Mouse (Mus musculus): ENCODE data around the gene Slc9a3. TPM values are rescaled to one million over a fixed set of nuclear protein-coding genes. Genes with fewer than 3 reads are reported as not detected.

The Slc9a3 gene
- under 1 TPM; 0.38 to 0.44 TPM for total RNA-seq (2021)
- long read RNA-seq, experiment 1, result 0 reads
- long read RNA-seq, experiment 2, result 0 reads

DNA sequence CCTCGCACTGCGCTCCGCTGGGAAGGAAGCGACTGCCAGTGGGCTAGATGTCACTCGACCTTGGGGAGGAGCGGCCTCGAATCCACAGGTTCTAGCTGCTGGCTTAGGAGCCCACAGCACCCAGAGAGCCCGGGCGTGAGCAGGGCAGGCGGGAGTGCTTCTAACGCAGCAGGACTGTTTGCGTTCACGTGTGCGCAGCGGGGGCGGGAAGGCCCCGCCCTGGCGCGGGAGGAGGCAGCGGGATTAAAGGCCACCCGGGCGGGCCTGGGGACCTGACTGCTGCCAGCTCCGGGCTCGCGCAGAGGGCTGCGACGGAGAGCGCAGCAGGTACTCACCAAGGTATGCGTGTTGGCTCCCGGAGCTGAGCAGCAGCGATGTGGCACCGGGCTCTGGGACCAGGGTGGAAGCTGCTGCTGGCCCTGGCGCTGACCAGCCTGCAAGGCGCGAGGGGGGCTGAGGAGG is at the start of gene Slc9a3:
Gene Slc9a3 (plus strand): TSS at position 317 of the 462 bp plus-strand sequence.
- DNase-seq, result peak; percentile 12 to 20

DNA sequence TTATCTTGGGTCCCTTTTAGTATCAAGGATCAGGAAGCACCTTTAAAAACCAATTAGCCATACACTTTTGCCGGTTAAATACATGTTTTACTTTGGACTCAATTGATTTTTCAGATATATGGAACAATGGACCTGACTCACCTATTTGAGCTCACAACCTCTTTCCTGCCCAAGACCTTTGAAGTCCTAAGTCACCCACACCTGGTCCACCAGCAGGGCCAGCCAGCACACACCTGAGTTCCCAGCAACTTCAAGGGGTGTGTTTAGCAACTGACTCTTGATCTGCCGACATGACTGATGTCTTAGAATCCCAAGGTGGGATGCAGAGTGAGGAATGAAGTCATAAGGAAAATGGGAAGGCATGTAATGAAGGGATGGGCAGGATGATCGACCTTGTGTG is 49.5 kb upstream of the Slc9a3 start:
- intact Hi-C loops (cut with DNase I), result no loop called here
- DNase-seq, result no peak

More for the DNA sequence above, at the start of gene Slc9a3:
- intact Hi-C loops (cut with DNase I), result no loop called here

DNA sequence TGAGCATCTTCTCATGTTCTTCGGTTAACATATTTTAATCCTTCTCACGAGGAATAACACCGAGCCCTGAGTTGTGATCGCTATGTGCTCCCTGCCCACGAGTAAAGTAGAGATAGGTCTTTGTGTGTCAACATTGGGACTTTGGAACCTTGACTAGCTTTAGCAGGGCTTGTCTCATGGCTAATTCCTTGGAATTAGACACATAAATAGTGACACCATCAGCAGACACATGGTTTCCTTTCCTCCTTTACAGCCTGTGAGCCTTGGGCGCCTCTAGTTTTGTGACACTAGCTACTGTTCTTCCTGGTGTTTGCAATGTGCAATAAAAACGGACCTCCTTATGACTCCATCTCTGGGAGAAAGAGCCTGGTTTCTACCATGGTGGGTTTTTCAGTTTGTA is 47.9 kb upstream of the Slc9a3 start:
- intact Hi-C loops (cut with DNase I), result no loop called here
- no peak for DNase-seq

DNA sequence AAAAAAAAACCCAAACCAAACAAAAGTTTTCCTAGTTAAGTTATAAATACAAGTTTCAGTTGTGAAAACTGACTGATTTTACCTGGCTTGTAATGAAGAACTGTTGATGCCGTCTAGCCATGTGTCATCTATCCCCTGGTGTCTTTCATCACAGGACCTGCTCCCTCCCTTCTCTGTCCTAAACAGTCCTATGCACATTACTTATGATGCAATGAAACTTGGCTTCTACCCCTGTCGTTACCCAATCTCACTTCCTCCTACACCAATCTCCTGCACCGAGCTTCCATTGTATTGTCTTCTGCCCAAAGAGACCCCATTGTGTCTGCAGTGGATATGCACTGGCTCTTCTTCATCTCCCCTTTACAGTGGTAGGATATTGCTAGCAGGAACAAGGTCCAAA is 31.0 kb upstream of the Slc9a3 start:
- intact Hi-C loops (cut with DNase I), result no loop called here
- no peak for DNase-seq

DNA sequence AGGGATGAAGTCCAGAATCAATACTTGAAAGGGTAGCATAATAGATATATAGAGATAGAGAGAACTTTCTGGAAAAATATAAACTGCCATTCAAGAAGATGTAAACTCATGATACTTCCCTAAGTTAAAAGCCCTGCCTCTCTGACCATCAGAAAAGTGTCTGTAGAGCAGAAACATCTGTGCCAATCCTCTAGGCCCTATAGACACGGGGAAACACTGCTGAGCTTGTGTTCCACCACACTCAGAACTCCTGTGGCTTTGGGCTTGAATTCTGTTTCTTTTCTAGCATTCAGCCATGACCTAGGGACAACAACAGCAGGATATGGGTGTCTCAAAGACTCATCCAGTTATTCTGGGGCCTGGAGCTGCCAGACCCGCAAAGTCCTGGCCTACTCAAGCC is 25.3 kb upstream of the Slc9a3 start:
- intact Hi-C loops (cut with DNase I), result loop anchor here (5.0 kb wide), 2 partner anchors 76 to 124 kb away; no protein-coding TSS in a partner anchor
- no peak for DNase-seq

DNA sequence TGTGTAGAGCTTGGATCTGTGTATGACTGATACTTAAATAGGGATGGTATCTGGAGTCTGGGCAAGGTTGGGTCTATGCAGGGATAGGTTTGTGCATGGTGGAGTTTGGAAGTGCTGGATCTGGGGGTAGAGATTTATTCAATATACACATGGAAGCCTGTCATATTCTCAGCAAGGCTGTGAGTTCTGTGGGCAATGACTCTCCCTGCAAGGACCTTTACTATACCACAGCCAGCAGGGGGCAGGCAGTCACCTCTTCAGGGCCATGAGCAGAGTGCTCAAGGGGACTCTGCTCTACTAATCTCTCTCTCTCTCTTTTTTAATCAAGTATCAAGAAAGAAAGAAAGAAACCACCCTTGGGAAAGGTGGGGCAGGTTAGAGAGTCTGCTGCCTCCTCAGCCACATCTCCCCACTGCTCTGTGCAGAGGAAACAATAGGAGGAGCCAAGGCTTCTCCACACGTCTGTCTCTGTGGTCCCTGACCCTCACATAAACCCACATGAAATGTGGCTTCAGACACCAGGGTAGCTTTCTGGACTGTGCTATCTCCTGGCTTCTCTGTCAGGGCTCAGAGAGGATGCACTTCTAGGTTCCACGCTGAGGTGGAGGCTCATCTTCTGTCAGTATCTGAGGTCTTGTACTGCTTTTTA is 24.4 kb upstream of the Slc9a3 start:
- peak; percentile 75 to 82 for DNase-seq
- intact Hi-C loops (cut with DNase I), result loop anchor here (1.0 to 5.0 kb wide), 3 partner anchors 75 to 204 kb away; no protein-coding TSS in a partner anchor

DNA sequence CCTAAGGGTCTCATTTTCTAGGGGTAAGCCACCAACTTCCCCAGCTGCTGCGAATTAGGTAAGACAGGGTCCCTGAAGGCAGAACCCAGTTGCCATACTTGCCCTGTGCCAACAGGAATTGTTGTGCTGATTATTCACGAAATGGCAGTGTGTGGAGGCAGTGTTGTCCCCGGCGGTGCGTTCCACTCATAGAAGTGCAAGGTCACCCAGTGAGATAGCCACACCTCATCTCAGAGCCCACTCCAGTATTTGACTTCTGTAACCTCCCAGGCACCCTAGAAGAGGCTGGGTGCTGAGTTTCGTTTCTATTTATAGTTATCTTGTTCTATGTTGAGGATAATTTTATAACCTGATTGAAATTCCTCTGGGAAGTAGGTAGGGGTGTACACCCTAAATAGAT is 22.3 kb upstream of the Slc9a3 start:
- no peak for DNase-seq

DNA sequence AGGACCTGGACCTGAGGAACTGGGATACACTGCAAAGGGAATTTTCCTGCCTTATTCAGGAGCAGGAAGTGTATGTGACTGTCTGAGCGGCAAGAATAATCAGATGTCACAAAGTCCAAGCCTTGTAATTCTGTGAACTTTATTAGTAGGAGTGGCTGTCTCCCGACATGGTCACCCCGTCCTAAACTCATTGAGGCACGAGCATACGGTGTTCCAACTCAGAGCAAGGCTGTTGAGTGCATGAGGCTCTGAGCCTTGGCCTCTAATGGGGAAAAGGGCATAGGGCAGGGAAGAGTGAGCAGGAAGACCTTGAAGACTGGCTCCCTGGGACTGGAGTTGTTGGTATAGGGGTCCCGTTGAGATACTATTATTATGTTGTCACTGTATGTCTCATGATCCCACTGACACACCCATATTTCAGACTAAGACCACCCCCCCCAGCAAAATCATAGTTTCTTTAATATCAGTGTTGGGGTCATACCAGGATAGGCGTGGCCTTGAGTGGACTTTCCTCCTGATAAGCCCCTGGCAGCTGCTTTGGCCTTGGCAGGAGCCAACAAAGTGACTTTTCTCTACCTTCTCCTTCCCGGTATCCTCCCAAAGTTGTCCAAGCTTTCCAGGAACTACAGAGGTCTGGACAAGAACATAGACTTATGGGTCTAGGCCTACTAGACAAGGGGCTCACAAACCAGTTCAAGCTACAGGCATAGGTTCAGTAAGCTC is 19.0 kb upstream of the Slc9a3 start:
- DNase-seq, result no peak
- intact Hi-C loops (cut with DNase I), result no loop called here

More for the DNA sequence above, 22.3 kb upstream of the Slc9a3 start:
- intact Hi-C loops (cut with DNase I), result loop anchor here (5.0 kb wide), 2 partner anchors 73 to 127 kb away; no protein-coding TSS in a partner anchor

DNA sequence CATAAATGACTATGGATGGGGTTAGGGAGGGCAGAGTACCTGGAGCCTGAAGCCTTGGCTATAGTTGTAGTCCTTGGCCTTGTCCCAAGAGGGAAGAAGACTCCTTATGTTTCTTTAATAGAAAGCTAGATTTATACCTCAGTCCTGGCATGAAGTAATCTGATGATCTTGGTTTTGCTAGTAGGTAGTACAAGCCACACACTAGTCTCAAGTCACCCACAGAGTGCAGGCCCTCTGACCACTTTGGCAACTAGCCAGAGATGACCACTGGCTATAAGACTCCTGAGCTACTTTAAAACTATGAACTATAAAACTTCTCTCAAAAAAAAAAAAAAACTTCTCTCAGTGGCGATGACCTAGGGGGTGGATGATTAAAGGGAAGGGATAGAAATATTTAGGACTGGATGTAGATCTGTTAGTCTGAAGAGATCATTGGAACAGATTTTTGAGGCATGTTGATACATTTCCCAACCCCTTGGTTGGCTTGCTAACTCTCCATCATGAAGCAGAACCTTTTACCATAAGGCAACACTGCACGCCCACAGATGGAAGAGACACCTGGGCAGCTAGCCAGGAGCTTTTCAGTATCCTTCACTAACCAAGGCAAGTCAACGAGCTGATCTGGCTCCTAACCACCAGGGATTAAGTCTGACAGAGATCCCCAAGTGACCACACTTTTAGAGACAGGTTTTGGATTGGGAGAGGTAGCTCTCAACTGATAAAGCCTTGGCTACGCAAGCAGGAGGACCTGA is 18.2 kb upstream of the Slc9a3 start:
- intact Hi-C loops (cut with DNase I), result no loop called here
- DNase-seq, result no peak

DNA sequence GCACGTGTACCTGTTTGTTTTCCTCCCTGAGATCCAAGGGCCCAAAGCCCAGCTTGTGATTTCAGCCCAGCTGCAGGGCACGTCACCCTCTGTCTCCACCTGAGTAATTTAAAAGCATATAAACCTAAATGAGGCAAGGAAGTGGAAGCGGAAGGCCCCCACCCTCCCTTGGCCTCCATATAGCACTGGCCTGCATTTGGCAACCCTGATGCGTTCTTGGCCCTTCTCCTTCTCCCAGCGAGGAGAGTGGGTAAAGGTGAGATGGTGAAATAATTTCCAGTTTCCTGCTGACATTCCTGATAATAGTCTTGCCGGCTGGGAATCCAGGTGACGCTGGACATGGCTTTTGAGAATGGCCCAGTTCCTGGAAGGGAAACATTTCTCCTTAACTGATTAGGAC is 16.8 kb upstream of the Slc9a3 start:
- intact Hi-C loops (cut with DNase I), result no loop called here
- no peak for DNase-seq

DNA sequence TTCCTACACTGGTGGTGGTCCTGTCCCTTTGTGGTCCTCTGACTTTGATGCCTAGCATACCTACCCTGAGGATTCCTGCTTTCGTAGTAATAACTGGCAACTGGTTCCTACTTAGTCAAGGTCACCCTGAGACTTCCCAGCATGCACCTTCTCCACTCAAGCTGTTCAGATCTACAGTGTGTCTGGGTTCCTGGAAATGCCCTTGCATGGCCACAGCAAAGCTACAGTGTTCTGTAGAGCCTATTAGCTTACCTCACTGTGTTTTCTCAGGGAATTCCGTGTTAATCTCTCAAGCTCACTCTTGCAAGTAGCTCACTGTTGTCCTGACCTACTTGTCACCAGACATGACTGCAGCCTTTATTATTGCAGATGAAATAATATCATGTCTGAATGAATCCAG is 13.8 kb upstream of the Slc9a3 start:
- no peak for DNase-seq
- intact Hi-C loops (cut with DNase I), result no loop called here

DNA sequence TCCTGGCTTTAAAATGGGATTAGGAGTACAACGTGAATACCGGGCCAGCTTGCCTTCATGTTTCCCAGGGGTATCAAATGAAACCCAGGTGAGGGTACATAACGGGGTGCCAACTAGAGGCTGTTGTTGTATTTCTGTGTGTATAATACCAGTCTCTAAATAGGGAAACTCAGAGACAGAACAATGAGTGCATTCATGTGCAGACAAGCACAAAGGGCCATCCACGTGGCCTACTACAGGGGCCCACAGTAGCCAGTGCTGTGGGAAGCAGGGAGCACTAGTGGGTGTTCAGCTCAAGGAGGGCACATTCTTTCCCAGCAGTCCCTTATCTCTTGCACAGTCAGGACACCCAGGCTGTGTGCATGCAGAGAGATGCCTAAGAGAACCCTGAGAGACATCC is 8.7 kb upstream of the Slc9a3 start:
- intact Hi-C loops (cut with DNase I), result no loop called here
- no peak for DNase-seq

DNA sequence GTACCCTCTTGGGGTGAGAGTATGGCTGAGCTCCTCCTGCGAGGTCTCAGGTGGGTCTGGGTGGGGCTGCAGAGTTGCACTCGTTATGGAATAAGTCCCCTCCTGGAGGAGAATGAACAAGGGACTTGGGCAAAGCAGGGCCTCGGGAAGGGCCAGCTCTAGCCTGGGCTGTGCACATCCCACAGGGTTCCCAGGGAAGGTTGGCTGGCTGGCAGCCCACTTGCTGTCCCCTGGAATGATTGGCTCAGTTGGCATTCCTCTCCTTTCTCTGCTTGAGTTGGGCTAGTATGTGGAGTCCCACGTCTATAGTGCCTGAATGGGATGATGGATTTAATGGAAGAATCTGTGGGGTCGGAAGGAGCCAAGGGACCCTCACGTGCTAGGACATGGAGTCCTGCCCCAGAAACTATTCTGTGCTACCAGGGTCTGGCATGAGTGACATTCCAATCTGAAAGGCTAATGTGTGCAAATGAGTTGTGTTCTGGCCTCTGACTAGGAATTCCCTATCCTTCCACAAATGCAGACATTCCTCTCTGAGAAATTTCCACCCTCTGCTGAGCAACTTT is 7.5 kb upstream of the Slc9a3 start:
- intact Hi-C loops (cut with DNase I), result no loop called here
- DNase-seq, result no peak

DNA sequence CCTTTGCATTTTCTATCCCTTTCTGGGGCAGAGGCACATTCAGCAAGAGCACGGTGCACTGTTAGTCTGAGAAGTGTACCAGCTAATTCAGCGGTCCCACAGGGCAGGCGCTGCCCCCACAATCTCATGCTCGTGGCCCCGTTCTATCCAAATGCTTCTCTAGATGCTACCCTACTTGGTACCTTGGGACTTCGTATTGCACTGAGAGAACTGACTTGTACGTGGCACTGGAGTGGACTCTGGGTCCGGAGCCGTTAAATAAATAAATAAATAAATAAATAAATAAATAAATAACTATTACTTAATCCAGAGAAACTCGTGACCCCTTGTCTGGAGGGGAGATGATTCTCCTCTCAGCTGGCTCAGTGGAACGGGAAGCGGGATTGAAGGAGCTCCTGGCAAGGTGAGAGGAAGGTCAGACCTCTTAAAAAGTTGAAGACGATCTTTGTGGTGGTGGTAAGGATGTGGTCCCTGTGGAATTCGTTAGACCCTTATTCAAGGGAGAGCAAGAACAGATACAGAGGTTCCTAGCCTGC is 606 bp downstream of the Slc9a3 start:
- DNase-seq, result no peak
- intact Hi-C loops (cut with DNase I), result no loop called here

DNA sequence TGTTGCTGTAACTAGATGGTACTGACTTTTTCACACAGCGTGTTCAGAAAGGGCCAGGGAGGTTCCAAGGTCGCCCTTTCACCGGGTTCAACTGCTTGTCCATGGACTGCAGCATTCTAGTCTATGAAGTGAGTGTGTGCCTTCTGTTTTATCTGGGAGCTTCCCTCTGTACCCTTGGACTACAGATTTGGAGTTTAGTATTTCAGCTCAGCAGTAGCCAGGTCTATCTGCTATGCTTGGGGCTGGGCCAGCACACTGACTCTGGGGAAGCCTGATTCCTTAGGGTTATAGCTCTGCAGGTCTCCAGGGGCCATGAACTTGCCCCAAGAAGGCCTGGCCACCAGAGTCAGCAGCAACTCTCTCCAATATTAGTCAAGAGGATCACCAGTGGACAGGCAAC is 1.4 kb downstream of the Slc9a3 start:
- intact Hi-C loops (cut with DNase I), result no loop called here
- no peak for DNase-seq

DNA sequence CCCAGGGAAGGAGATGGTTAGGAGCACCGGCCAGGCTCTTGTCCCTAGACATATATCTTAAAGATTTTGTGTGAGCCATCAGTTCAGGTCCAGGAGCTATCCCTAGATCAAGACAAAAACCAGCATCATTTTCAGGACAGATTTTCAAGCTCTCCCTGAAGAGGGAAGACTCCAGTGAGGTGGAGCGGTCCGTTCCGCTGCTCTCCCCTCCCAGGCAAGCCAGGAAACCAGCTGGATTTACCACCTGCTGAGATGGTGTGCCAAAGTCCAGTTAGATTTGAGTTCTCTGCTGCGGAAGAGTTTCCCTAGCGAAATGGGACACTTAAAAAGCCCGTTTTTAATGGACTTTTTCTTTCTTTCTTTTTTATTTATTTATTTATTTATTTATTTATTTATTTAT is 6.3 kb downstream of the Slc9a3 start:
- intact Hi-C loops (cut with DNase I), result no loop called here
- no peak for DNase-seq

DNA sequence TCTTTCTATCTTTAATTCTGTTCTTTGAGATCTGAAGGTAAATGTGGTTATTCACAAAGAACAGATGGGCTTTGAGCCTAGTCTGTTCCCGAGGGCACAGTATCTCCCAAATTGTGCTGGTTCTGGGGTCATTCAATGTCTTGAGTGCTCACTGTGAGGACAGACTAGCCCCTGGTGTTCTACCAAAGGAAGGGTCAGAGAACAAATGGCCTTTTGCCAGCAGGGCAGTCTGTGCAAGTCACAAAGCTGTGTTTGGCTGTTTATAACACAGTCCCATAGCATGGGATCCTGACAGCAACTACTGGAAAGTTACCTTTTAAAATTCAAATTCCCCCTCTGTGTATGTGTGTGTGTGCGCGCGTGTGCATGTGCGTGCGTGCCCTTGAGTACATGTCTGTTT is 8.7 kb downstream of the Slc9a3 start:
- no peak for DNase-seq
- intact Hi-C loops (cut with DNase I), result no loop called here

DNA sequence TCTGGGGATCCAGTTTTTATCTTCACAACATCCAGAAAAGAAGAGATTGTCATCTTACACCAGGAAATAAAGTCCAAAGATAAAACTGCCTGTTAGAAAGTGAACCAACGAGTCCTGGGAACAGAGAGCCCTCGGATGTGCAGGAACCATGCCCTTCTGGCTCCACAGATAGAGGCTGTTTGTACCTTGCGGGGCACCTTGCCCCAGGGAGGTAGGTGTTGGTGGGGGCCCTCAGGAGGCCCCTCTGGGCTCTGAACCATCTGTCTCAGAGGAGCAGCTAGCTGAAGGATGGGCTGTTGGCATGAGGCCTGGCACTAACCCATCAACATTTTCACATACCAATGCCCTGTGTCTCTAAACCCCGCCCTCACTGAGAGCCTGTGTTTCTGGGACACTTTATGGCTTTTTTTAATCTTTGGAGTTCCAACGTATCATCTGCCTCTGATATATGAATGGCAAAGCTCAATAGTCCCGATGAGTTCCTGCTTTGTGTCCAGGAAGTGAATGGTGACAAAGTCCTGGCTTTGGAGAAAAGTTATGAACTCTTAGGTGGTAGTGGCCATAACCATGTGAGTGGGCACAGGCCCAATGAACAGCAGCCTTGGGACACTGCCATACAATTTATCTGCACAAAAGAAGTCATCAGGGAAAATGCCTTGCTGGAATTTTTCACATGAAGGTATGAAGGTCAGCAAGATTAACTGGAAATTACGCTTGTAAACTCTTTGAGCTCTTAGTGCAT is 17.8 kb downstream of the Slc9a3 start:
- peak in 1 of 2 experiments; percentile 10 for DNase-seq
- intact Hi-C loops (cut with DNase I), result no loop called here

DNA sequence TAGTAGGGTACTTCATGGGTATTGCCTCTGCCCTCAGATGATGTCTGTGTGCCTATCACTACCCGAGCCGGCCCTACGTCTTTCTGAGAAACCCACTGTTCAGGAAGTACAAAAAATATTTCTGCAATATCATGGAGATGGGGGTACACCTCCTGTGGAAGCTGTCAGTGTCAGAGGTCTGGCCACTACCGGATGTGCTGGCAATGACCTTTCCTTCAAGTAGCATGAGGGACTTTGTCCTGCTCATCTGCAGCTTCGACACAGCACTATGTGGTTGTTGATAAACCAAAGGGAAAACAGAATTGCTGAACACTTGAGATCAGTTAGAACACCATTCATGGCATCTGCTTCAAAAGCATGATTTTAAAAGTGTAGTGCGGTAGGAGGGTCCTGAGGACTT is 19.5 kb downstream of the Slc9a3 start:
- no peak for DNase-seq
- intact Hi-C loops (cut with DNase I), result no loop called here

DNA sequence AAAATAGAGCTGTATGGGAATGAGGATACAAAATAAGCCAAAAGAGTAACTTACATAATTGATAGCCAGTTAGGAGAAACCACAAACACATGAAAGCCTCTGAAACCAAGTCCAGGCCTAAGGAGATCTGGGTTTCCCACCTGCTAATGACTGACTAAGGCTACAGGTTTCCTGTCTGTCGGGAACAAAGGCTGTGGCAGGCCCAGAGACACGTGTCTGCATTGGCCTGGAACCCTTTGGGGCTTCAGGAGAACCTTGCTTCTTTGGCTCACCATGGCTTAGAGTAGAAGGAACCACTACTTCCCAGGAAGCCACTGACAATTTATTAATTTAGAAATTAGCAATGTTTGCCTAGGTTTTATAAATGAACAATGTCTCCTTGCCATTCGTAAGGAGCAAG is 22.0 kb downstream of the Slc9a3 start:
- DNase-seq, result no peak
- intact Hi-C loops (cut with DNase I), result no loop called here
